Mouse (Mus musculus): Measurements from ENCODE around the gene Cog5.

The Cog5 gene

GRCm38 (mm10) chr12:31892771-31893170, 238.1 kb downstream of the Cog5 start:
- DNase-seq (ENCODE audit: extremely low spot score) = no peak

- peak; percentile 9 for DNase-seq (ENCODE audit: extremely low spot score)
These were observed 240.5 kb downstream of the Cog5 start for GRCm38 (mm10) chr12:31895095-31895734.

- DNase-seq (ENCODE audit: extremely low spot score) = peak; percentile 34
These were observed 241.2 kb downstream of the Cog5 start for GRCm38 (mm10) chr12:31895888-31896287.

- no peak for DNase-seq (ENCODE audit: extremely low spot score)
These were observed 241.6 kb downstream of the Cog5 start for GRCm38 (mm10) chr12:31896295-31896694.

- DNase-seq (ENCODE audit: extremely low spot score) = no peak
These were observed 242.3 kb downstream of the Cog5 start for GRCm38 (mm10) chr12:31896986-31897385.

GRCm38 (mm10) chr12:31897456-31897855, 242.8 kb downstream of the Cog5 start:
- no peak for DNase-seq (ENCODE audit: extremely low spot score)

- DNase-seq (ENCODE audit: extremely low spot score) = no peak
These were observed 245.8 kb downstream of the Cog5 start for GRCm38 (mm10) chr12:31900391-31900914.

- no peak for DNase-seq (ENCODE audit: extremely low spot score)
These were observed 251.3 kb downstream of the Cog5 start for GRCm38 (mm10) chr12:31905696-31906551.

GRCm38 (mm10) chr12:31907436-31907835, 252.8 kb downstream of the Cog5 start:
- DNase-seq (ENCODE audit: extremely low spot score) = no peak

- DNase-seq (ENCODE audit: extremely low spot score) = no peak
These were observed 258.4 kb downstream of the Cog5 start for GRCm38 (mm10) chr12:31912966-31913551.

- no peak for DNase-seq (ENCODE audit: extremely low spot score)
These were observed 258.9 kb downstream of the Cog5 start for GRCm38 (mm10) chr12:31913614-31914013.

GRCm38 (mm10) chr12:31916691-31917090, 262.0 kb downstream of the Cog5 start:
- DNase-seq (ENCODE audit: extremely low spot score) = no peak

GRCm38 (mm10) chr12:31917245-31917644, 262.6 kb downstream of the Cog5 start:
- no peak for DNase-seq (ENCODE audit: extremely low spot score)

GRCm38 (mm10) chr12:31920464-31921405, 266.1 kb downstream of the Cog5 start:
- DNase-seq (ENCODE audit: extremely low spot score) = no peak

- no peak for DNase-seq (ENCODE audit: extremely low spot score)
These were observed 269.5 kb downstream of the Cog5 start for GRCm38 (mm10) chr12:31924135-31924534.

- no peak for DNase-seq (ENCODE audit: extremely low spot score)
These were observed 270.7 kb downstream of the Cog5 start for GRCm38 (mm10) chr12:31925343-31925742.

- peak; percentile 58 for DNase-seq (ENCODE audit: extremely low spot score)
These were observed 272.0 kb downstream of the Cog5 start for GRCm38 (mm10) chr12:31926661-31927061.

GRCm38 (mm10) chr12:31928498-31928897, 273.8 kb downstream of the Cog5 start:
- DNase-seq (ENCODE audit: extremely low spot score) = no peak

- DNase-seq (ENCODE audit: extremely low spot score) = no peak
These were observed 277.1 kb downstream of the Cog5 start for GRCm38 (mm10) chr12:31931818-31932217.

- DNase-seq (ENCODE audit: extremely low spot score) = peak; percentile 18
These were observed 282.1 kb downstream of the Cog5 start for GRCm38 (mm10) chr12:31936657-31937300.

GRCm38 (mm10) chr12:31937613-31938012, 282.9 kb downstream of the Cog5 start:
- DNase-seq (ENCODE audit: extremely low spot score) = no peak
